Mouse (Mus musculus) spleen, adult 2 months (tissue): Measurements from ENCODE around the gene Slc27a2. TPM values are rescaled to one million over a fixed set of nuclear protein-coding genes. Genes with fewer than 3 reads are reported as not detected.
"Not testable (repeated sequence)": the region's sequence is repeated elsewhere in the genome, so short reads cannot be mapped to it uniquely, and the experiment has no call there.

Source experiments
- DNase-seq, 2 experiments: peaks; one replicate each; pipeline versions ENCODE4 v3.0.0 to v3.0.0-alpha.2; 2012 to 2021; ENCODE audit warnings: low spot score in 2 of 2, low read depth in 1 of 2
- H3K27ac ChIP-seq: fragments of 200-500 bp; 2 replicates; pipeline ENCODE4 v1.5.1; 2012; ENCODE audit warnings: low read length, inconsistent platforms; ENCODE audit not compliant: insufficient read depth
- H3K27me3 ChIP-seq: fragments of 200-500 bp; 2 replicates; pipeline ENCODE4 v1.6.1; 2012; ENCODE audit warnings: mild to moderate bottlenecking, moderate library complexity, low read length, inconsistent platforms; ENCODE audit not compliant: control insufficient read depth, insufficient read depth
- H3K36me3 ChIP-seq: fragments of 200-500 bp; 2 replicates; pipeline ENCODE4 v1.6.1; 2012; ENCODE audit warnings: mild to moderate bottlenecking, low read length, inconsistent platforms; ENCODE audit not compliant: control insufficient read depth, insufficient read depth
- H3K4me1 ChIP-seq: fragments of 200-500 bp; 2 replicates; pipeline ENCODE4 v1.6.1; 2011; ENCODE audit warnings: inconsistent platforms; ENCODE audit not compliant: control insufficient read depth, insufficient read depth, insufficient read length
- H3K4me3 ChIP-seq: fragments of 200-500 bp; 2 replicates; pipeline ENCODE4 v1.5.1; 2011; ENCODE audit warnings: mild to moderate bottlenecking, inconsistent platforms; ENCODE audit not compliant: insufficient read depth, insufficient read length; ENCODE audit errors: extremely low read depth
- CTCF ChIP-seq: fragments of 200-500 bp; IDR thresholded peaks from 2 replicates; pipeline ENCODE4 v1.5.1; 2011; ENCODE audit warnings: mild to moderate bottlenecking, inconsistent platforms; ENCODE audit not compliant: insufficient read depth, insufficient read length, insufficient replicate concordance; ENCODE audit errors: extremely low read depth
- POLR2A ChIP-seq: fragments of 200-500 bp; IDR thresholded peaks from 2 replicates; pipeline ENCODE4 v1.6.1; 2011; ENCODE audit warnings: low read depth, low read length, inconsistent platforms
- WGBS: fragments of 180-500 bp; shearing (Covaris S2); methylation state at CpG from one replicate; pipeline ENCODE4 v1.1.7; 2018; 5-methylcytosine and 5-hydroxymethylcytosine counted together
- polyA plus RNA-seq: library from polyadenylated mRNA; depleted of rRNA; stranded (reverse); fragments of >200 nt; gene quantifications from 2 replicates; pipeline ENCODE4 v1.2.3, GENCODE M21; 2012

The Slc27a2 gene
- polyA plus RNA-seq, 1 experiment, result 0.57 TPM

DNA sequence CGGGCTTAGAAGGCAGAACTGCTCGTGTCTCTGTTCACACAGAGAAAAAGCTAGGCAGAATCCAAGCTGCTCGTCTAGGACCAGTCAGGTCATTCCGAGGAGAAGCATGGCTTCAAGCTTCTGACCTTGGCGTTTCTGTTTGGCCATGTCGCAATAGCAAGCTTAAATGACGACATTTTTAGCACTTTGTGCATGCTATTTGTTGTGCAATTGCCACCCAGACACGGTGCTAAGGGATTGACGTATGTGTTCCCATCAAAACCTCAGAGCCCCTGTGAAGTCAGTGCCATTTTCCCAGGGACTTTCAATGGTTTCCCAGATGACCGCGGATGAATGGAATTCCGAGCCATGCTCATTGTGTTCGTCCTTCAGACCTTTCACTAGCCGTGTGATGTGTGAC is 48.3 kb downstream of the Slc27a2 start:
- WGBS, result 85% methylated on average over 14 of the region's 14 CpGs
- no peak for DNase-seq
- H3K36me3 ChIP-seq, result no peaks in the 10 kb centered on the region
- no peaks in the 10 kb centered on the region for H3K27me3 ChIP-seq
- TF ChIP-seq CTCF (no peak), POLR2A (no peak)
- H3K4me1 ChIP-seq, result peaks cover 16% of the 10 kb centered on the region; the same call in 1 of the 2 replicates
- H3K27ac ChIP-seq, result no peak overlapping the region
- no peak overlapping the region for H3K4me3 ChIP-seq

DNA sequence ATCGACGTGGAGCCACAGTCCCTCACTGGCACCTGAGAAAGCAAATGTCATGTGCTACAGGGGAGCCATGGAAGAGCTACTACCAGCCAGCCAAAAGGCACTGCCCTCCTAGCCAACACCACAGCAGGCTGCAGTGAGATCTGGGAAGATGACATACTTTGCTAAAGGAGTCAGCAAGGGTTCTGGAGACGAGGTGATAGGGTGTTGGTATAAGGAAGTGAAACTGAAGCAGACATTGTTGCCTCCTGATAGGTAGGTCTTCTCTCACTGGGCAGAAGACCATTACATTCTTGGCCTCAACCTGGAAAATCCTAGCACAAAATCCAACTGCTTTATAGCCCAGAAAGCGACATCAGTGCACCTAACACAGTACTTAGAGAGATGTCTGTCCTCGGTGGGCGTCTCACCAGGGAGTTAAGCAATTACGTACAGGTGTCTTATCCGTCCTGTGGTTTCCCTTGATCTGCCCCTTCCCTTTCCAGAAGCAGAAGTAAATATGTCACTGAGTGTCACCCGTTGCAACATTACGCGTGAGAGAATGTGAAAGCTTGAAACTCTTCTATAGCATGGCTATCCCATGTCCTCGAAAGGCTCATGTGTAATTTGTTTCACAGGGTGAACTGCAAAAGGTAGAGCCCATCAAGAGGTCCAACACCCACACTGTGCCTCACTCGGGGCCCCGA is 49.9 kb downstream of the Slc27a2 start:
- H3K4me1 ChIP-seq, result peaks cover 15% of the 10 kb centered on the region; the same call in 1 of the 2 replicates
- TF ChIP-seq CTCF, result no peak
- no peaks in the 10 kb centered on the region for H3K27me3 ChIP-seq
- H3K36me3 ChIP-seq, result no peaks in the 10 kb centered on the region
- H3K4me3 ChIP-seq, result peak overlapping the region; percentile 48
- 28% methylated on average over 14 of the region's 14 CpGs for WGBS
- H3K27ac ChIP-seq, result peak overlapping the region; percentile 51
- DNase-seq, result peak in 1 of 2 experiments; percentile 57

DNA sequence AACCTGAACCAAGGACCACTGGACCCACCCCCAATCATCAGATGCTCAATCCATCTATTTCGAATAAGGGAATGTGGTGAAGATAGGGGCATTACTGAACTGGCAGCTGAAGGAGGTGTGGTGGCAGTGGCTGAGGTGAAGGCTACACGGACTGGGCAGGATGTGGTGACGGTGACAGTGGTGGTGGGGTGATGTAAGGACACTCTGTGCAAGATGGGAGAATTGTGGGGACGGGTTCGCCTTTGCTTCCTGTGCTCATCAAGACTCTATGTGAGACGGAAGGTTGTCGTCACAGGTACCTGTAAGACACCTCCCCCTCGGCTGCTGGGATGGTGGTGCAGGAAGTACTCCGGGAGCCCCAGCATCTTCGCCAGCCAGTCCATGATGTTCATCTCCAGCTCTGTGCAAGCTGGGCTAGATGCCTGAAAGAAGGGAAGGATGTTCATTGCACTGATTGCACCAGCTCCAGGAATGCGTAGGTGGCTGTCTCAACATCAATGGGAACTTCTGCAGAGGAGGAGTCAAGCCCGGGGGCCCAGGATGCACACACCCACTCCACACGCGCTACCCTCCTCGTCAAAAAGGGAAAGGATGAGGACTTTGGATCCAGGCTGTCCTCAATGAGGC is 54.0 kb downstream of the Slc27a2 start:
- peak; percentile 11 to 66 for DNase-seq
- H3K4me1 ChIP-seq, result peaks cover 7% of the 10 kb centered on the region; the same call in 1 of the 2 replicates
- H3K27me3 ChIP-seq, result no peaks in the 10 kb centered on the region
- H3K36me3 ChIP-seq, result no peaks in the 10 kb centered on the region
- peak overlapping the region; percentile 26; the same call in 1 of the 2 replicates for H3K27ac ChIP-seq
- TF ChIP-seq POLR2A (no peak), CTCF (no peak)
- WGBS, result 36% methylated on average over 15 of the region's 15 CpGs
- no peak overlapping the region for H3K4me3 ChIP-seq

DNA sequence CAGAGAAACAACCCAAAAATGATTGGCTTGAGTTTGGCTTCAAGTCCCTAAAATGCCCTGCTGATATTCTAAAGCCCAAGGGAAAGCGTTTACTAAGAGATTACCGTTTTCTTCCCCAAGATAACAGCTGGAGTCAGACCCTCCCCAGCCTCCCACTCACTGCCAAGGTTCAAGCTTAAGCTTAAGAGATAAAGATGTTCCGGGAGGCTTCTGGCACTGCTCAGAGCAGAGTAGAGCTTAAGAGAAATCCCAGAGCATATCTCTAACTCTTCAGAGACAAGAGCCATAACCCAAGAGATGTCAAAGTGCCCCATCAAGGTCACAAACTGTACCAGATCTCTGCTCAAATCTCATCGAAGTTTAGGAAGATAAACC is 54.5 kb downstream of the Slc27a2 start:
- no peak for DNase-seq
- no peaks in the 10 kb centered on the region for H3K27me3 ChIP-seq
- no peak overlapping the region for H3K27ac ChIP-seq
- H3K4me3 ChIP-seq, result no peak overlapping the region
- no peak for TF ChIP-seq POLR2A
- TF ChIP-seq CTCF, result no peak
- 57% methylated on average over 4 of the region's 4 CpGs for WGBS
- H3K36me3 ChIP-seq, result no peaks in the 10 kb centered on the region
- H3K4me1 ChIP-seq, result peaks cover 5% of the 10 kb centered on the region; the same call in 1 of the 2 replicates

DNA sequence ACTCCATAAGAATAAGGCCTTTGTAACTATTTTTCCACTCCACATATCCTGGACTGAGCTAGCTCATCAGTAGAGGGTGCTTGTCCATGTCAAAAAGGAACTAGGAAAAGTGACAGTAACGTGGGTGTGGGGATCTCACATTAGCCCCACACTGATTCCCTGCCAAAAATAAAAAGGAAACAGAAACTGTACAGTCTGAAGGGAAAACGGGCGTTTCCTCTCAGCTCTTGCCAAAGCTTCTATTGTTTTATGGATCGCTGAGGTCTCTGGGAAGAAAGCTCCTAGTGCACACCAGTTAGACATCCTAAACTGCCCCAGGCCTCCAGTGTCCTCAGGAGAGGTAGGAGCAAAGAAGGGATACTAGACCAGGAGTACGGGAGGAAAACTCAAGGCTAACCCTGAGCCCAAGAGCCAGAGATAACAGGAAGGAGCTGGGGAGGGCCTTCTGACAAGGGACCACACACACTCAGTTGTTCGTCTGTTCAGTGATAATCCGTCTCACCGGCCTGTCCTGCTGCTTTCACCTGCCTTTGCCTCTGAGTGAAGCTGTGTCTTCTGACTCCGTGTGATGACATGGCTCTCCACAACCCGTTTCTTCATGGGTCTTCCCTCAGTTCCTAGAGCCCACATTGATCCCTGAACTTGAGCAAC is 55.5 kb downstream of the Slc27a2 start:
- H3K4me3 ChIP-seq, result no peak overlapping the region
- H3K27me3 ChIP-seq, result no peaks in the 10 kb centered on the region
- DNase-seq, result no peak
- WGBS, result 51% methylated on average over 10 of the region's 10 CpGs
- H3K36me3 ChIP-seq, result no peaks in the 10 kb centered on the region
- H3K4me1 ChIP-seq, result no peaks in the 10 kb centered on the region; the same call in 1 of the 2 replicates
- TF ChIP-seq CTCF (no peak), POLR2A (no peak)
- H3K27ac ChIP-seq, result no peak overlapping the region

DNA sequence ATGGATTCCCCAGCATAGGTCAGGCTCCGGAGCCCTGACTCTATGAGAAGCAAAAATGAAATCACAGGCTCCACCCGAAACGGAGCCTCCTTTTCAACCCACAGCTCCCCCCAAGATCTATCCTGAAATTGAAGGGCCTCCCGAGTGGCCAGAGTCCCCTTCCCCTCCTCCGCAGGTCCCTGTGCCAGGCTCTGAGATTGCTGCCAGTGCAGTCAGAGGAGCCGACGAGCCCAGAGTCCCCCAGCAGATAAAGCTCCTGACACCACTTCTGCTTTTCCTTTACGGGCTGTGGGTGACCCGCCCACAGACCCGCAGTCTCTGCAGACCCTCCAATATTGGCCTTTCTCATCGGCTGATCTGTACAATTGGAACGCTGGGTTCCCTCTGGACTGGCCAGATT is 57.4 kb downstream of the Slc27a2 start:
- H3K4me1 ChIP-seq, H3K27me3 ChIP-seq, H3K36me3 ChIP-seq, DNase-seq, H3K4me3 ChIP-seq, H3K27ac ChIP-seq: not testable (repeated sequence)
- WGBS, result 29% methylated on average over 12 of the region's 12 CpGs

DNA sequence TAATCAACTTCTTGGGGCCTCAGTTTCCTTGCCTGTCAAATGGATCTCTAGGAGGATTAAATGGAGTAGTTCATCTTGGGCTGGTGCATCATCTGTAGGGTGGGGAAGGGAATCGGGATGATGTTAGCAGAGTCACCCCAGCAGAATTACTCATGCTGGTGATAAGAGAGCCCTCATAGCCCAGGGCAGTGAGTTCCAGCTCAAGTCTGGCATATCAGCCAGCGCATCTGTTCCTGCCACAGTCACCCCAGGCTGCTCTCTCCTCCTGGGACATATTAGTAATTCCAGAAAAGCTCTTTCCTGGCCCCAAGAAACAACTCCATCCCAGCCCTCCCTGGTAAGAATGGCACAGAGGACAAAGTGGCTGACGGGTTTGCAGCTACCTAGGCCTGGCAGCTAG is 63.1 kb downstream of the Slc27a2 start:
- no peak for DNase-seq
- TF ChIP-seq POLR2A (no peak), CTCF (no peak)
- no peak overlapping the region for H3K27ac ChIP-seq
- no peaks in the 10 kb centered on the region for H3K36me3 ChIP-seq
- H3K27me3 ChIP-seq, result no peaks in the 10 kb centered on the region
- H3K4me1 ChIP-seq, result no peaks in the 10 kb centered on the region
- 99% methylated on average over 3 of the region's 3 CpGs for WGBS
- no peak overlapping the region for H3K4me3 ChIP-seq
